ENCODE assay signal across 13 mouse cellular contexts in the genomic region with DNA sequence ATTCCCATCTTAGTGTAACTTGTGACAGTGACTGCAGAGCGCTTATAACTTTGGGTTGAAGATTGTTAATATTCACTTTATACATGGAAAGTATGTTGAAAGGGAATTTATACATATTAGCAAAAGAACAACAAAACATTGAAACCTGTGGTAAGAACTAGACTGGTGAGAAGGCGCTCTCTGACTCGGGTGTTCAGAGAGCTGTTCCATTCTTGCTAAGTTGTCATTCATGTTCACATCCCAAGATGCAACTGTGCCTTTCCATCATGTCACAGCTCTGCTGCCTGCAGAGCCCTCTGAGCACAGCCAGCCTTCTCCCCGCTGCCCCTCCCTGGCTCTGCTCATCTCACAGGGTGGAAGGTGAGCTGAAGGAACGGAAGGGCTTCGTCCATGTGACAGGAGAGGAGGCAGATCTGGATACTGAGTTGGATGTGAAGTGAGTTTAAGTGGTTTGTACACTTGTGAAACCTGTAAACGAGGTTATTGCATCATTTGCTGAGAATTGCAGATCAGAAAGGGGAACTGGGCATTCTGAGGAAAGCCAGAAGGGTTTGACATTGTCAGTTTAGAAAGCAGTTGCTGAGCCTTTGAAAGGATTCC. TPM values are rescaled to one million over a fixed set of nuclear protein-coding genes. Genes with fewer than 3 reads are reported as not detected.
DNase-seq lines count a peak whose midpoint lies in the region; ATAC-seq and TF ChIP-seq lines count a peak whose summit lies in the region.
"Had no signal": no experiment of that assay in that cellular context is flagged by ENCODE, and none has a peak within 500 bp of the region (broad histone marks: within the 10 kb centered on the region; RNA-seq: fewer than 3 reads in every experiment).

No protein-coding gene starts in this region.

- H3K4me2 ChIP-seq in forebrain, embryonic 16.5 days (ENCODE audit: low read length) = no peak overlapping the region
- H3K4me2 ChIP-seq in forebrain, embryonic 12.5 days = no peak overlapping the region
- peak overlapping the region; percentile 69 for H3K4me2 ChIP-seq in liver, embryonic 12.5 days

- H3K9me3 ChIP-seq in forebrain, embryonic 16.5 days (ENCODE audit: control insufficient read depth, low read length) = no peaks in the 10 kb centered on the region
- H3K9me3 ChIP-seq in forebrain, embryonic 12.5 days = no peaks in the 10 kb centered on the region
- no peaks in the 10 kb centered on the region for H3K9me3 ChIP-seq in MEL (replicated peaks; ENCODE audit: insufficient read depth, low read length)
- no peaks in the 10 kb centered on the region for H3K9me3 ChIP-seq in liver, embryonic 12.5 days (replicated peaks)
- H3K9me3 ChIP-seq in megakaryocyte, embryonic 14.5 days = no peaks in the 10 kb centered on the region

- peaks cover 12% of the 10 kb centered on the region for H3K4me1 ChIP-seq in forebrain, embryonic 16.5 days (replicated peaks; ENCODE audit: control insufficient read depth, insufficient read depth, low read length)
- 0 out of 2 replicates have a peak, but pooled peaks cover 3% of the 10 kb centered on the region for H3K4me1 ChIP-seq in forebrain, embryonic 12.5 days
- H3K4me1 ChIP-seq in MEL (ENCODE audit: control insufficient read depth in 1 of 2, insufficient read depth in 2 of 2, low read length in 2 of 2) = peaks cover 52 to 68% of the 10 kb centered on the region in 2 experiments
- peaks cover 93% of the 10 kb centered on the region for H3K4me1 ChIP-seq in liver, embryonic 12.5 days
- peaks cover 84% of the 10 kb centered on the region for H3K4me1 ChIP-seq in megakaryocyte, embryonic 14.5 days

- no peak overlapping the region for H3K4me3 ChIP-seq in forebrain, embryonic 16.5 days (replicated peaks; ENCODE audit: low read length)
- no peak overlapping the region for H3K4me3 ChIP-seq in forebrain, embryonic 12.5 days (replicated peaks)
- no peak overlapping the region for H3K4me3 ChIP-seq in MEL (ENCODE audit: control insufficient read depth in 1 of 2, insufficient read depth in 1 of 2, low read depth in 2 of 2, low read length in 2 of 2)
- no peak overlapping the region for H3K4me3 ChIP-seq in liver, embryonic 12.5 days
- peak overlapping the region; percentile 85 for H3K4me3 ChIP-seq in megakaryocyte, embryonic 14.5 days (replicated peaks)

- TF ChIP-seq EP300 in MEL (IDR thresholded peaks at IDR 0.05; ENCODE audit: low read depth in 1 of 2, low read length in 2 of 2) = peak; percentile 55 to 59; a peak in 3 of 4 replicates

- no peak for TF ChIP-seq CTCF in MEL (IDR thresholded peaks at IDR 0.05 in 2 of 3, conservative IDR thresholded peaks at IDR 0.05 in 1 of 3; ENCODE audit: control insufficient read depth in 1 of 3, insufficient read depth in 1 of 3, low read depth in 2 of 3, low read length in 3 of 3, poor library complexity in 1 of 3, severe bottlenecking in 1 of 3)

- TF ChIP-seq RAD21 in MEL (IDR thresholded peaks at IDR 0.05; ENCODE audit: low read depth, low read length) = no peak

- no peak for ATAC-seq in forebrain, embryonic 16.5 days
- ATAC-seq in forebrain, embryonic 12.5 days (ENCODE audit: low FRiP score) = no peak
- no peak for ATAC-seq in liver, embryonic 12.5 days
- ATAC-seq: forebrain, embryonic 14.5 days had no signal

- H3K27ac ChIP-seq in forebrain, embryonic 16.5 days (ENCODE audit: low read length) = 0 out of 2 replicates have a peak overlapping the region, but pooled peaks have one; percentile 41
- no peak overlapping the region for H3K27ac ChIP-seq in forebrain, embryonic 12.5 days
- H3K27ac ChIP-seq in MEL (ENCODE audit: control insufficient read depth, low read depth, low read length) = peak overlapping the region; percentile 99
- H3K27ac ChIP-seq in liver, embryonic 12.5 days = peak overlapping the region; percentile 97

- 76% methylated on average over 7 of the region's 7 CpGs for WGBS in forebrain, embryonic 16.5 days
- WGBS in forebrain, embryonic 12.5 days = 89% methylated on average over 7 of the region's 7 CpGs
- 46% methylated on average over 7 of the region's 7 CpGs for WGBS in liver, embryonic 12.5 days (ENCODE audit: insufficient replicate concordance)

- H3K9ac ChIP-seq in forebrain, embryonic 16.5 days (replicated peaks; ENCODE audit: low read depth, low read length) = no peak overlapping the region
- H3K9ac ChIP-seq in forebrain, embryonic 12.5 days = no peak overlapping the region
- peak overlapping the region; percentile 55 for H3K9ac ChIP-seq in MEL (ENCODE audit: control insufficient read depth, low read depth, low read length, poor library complexity, severe bottlenecking)
- H3K9ac ChIP-seq in liver, embryonic 12.5 days = peak overlapping the region; percentile 60; the same call in 1 of the 2 replicates

- H3K36me3 ChIP-seq in forebrain, embryonic 16.5 days (ENCODE audit: control insufficient read depth, insufficient read depth) = no peaks in the 10 kb centered on the region
- peaks cover 12% of the 10 kb centered on the region; the same call in 1 of the 2 replicates for H3K36me3 ChIP-seq in forebrain, embryonic 12.5 days (replicated peaks)
- H3K36me3 ChIP-seq in MEL (ENCODE audit: control insufficient read depth in 1 of 2, insufficient read depth in 2 of 2, low read length in 2 of 2) = peaks cover 2 to 84% of the 10 kb centered on the region in 2 experiments
- H3K36me3 ChIP-seq in liver, embryonic 12.5 days = peaks cover 38% of the 10 kb centered on the region
- H3K36me3 ChIP-seq in megakaryocyte, embryonic 14.5 days (replicated peaks; ENCODE audit: low read length) = peaks cover 19% of the 10 kb centered on the region

- H3K27me3 ChIP-seq in forebrain, embryonic 16.5 days (replicated peaks; ENCODE audit: control insufficient read depth, insufficient read depth, low read length) = no peaks in the 10 kb centered on the region
- no peaks in the 10 kb centered on the region for H3K27me3 ChIP-seq in forebrain, embryonic 12.5 days
- no peaks in the 10 kb centered on the region for H3K27me3 ChIP-seq in MEL (ENCODE audit: control insufficient read depth in 1 of 2, insufficient read depth in 2 of 2, low read length in 2 of 2)
- no peaks in the 10 kb centered on the region for H3K27me3 ChIP-seq in liver, embryonic 12.5 days (replicated peaks)
- no peaks in the 10 kb centered on the region for H3K27me3 ChIP-seq in megakaryocyte, embryonic 14.5 days (replicated peaks)

- H3K79me2 ChIP-seq in MEL (ENCODE audit: control insufficient read depth, insufficient read depth, low read length, poor library complexity) = peaks cover 61% of the 10 kb centered on the region

- no peak for TF ChIP-seq POLR2A in MEL (IDR thresholded peaks at IDR 0.05; ENCODE audit: control insufficient read depth in 1 of 2, insufficient read depth in 1 of 2, low read depth in 1 of 2, low read length in 2 of 2, poor library complexity in 1 of 2)

- peak; percentile 83 for DNase-seq in MEL (ENCODE audit: low read depth, low spot score)
- no peak for DNase-seq in T-cell, adult 2 months (ENCODE audit: low spot score)
- DNase-seq in cerebellum, adult 11 months = no peak
- DNase-seq in spleen, adult 18-20 months = no peak
- DNase-seq: cerebellum, postnatal 14 days; kidney, adult 11 months; layer of hippocampus, postnatal 36 days; right cerebral cortex, postnatal 4 days had no signal

TF ChIP-seq in MEL, 35 proteins besides CTCF, POLR2A, EP300 and RAD21:
- no peak for TF ChIP-seq TCF12 (IDR thresholded peaks at IDR 0.05; ENCODE audit: low read depth, low read length)
- 0 out of 2 replicates have a peak, but pooled peaks have one; percentile 64 for TF ChIP-seq JUND (IDR thresholded peaks at IDR 0.05; ENCODE audit: low read depth, low read length)
- peak; percentile 63 for TF ChIP-seq MXI1 (IDR thresholded peaks at IDR 0.05; ENCODE audit: low read depth, low read length)
- TF ChIP-seq RCOR1 (IDR thresholded peaks at IDR 0.05; ENCODE audit: low read depth, low read length) = peak; percentile 44; the same call in 1 of the 2 replicates
- TF ChIP-seq USF1 (IDR thresholded peaks at IDR 0.05; ENCODE audit: low read depth, low read length) = peak; percentile 51; the same call in 1 of the 2 replicates
- no peak for TF ChIP-seq MAZ (IDR thresholded peaks at IDR 0.05; ENCODE audit: low read depth, low read length)
- TF ChIP-seq NELFE (IDR thresholded peaks at IDR 0.05; ENCODE audit: low read depth, low read length) = no peak; the same call in 1 of the 2 replicates
- TF ChIP-seq MEF2A (IDR thresholded peaks at IDR 0.05; ENCODE audit: extremely low read depth, insufficient replicate concordance, low read depth, low read length, poor library complexity, severe bottlenecking) = no peak
- no peak for TF ChIP-seq MAX (IDR thresholded peaks at IDR 0.05; ENCODE audit: low read length)
- TF ChIP-seq HCFC1 (IDR thresholded peaks at IDR 0.05; ENCODE audit: low read depth, low read length) = no peak
- TF ChIP-seq KAT2A (conservative IDR thresholded peaks at IDR 0.05; ENCODE audit: low read depth, low read length) = 0 out of 2 replicates have a peak, but pooled peaks have one; percentile 16
- TF ChIP-seq ZC3H11A (IDR thresholded peaks at IDR 0.05; ENCODE audit: low read depth, low read length) = no peak
- TF ChIP-seq GATA1 (IDR thresholded peaks at IDR 0.05; ENCODE audit: low read depth, low read length) = no peak
- TF ChIP-seq ETS1 (IDR thresholded peaks at IDR 0.05; ENCODE audit: low read depth, low read length) = peak; percentile 85
- TF ChIP-seq NRF1 (IDR thresholded peaks at IDR 0.05; ENCODE audit: insufficient read depth, low read depth, low read length, poor library complexity, severe bottlenecking) = no peak
- TF ChIP-seq MYC (IDR thresholded peaks at IDR 0.05; ENCODE audit: low read depth, low read length) = 0 out of 2 replicates have a peak, but pooled peaks have one; percentile 44
- TF ChIP-seq SIN3A (IDR thresholded peaks at IDR 0.05; ENCODE audit: low read length) = peak; percentile 48; the same call in 1 of the 2 replicates

RNA-seq across cellular contexts. Expression of a gene that starts 20.2 kb away (rescaled TPM):
- polyA plus RNA-seq in forebrain, embryonic 16.5 days (2015; fragmentation: Nextera tagmentation; extraction: Ambion mirVana) = 68.3 and 80.2 TPM in 2 replicates
- polyA plus RNA-seq in forebrain, embryonic 12.5 days (2016; fragmentation: Nextera tagmentation; extraction: Ambion mirVana) = 97.7 and 106 TPM in 2 replicates
- 95.2 and 101 TPM in 2 replicates for total RNA-seq in MEL (2012; rRNA removed)
- polyA plus RNA-seq in MEL (2012; ENCODE audit: insufficient read depth in 1 of 2, insufficient read length in 2 of 2, low read depth in 1 of 2, low replicate concordance in 2 of 2, missing spikeins in 1 of 2) = 100 to 1,000 TPM in 1 of 2 experiments, 10 to 100 TPM in 1; 87.0 to 144 TPM
- polyA plus RNA-seq in liver, embryonic 12.5 days (2016; fragmentation: Nextera tagmentation; extraction: Ambion mirVana) = 136 and 141 TPM in 2 replicates
- 1.4 and 16.6 TPM in 2 replicates for polyA plus RNA-seq in megakaryocyte, embryonic 14.5 days (2012; ENCODE audit: insufficient read depth, low replicate concordance)

Comparison
In these comparisons a context has a peak if more than half of its experiments do, and no peak if none do; other contexts are left out.
1. H3K9ac ChIP-seq: peak in MEL (single experiment) and liver, embryonic 12.5 days (single experiment); none in forebrain, embryonic 16.5 days (single experiment) and forebrain, embryonic 12.5 days (single experiment).